Mouse (Mus musculus) monocyte, adult 5-6 weeks (primary cell): ENCODE measurements around the gene Tbc1d16. TPM values are rescaled to one million over a fixed set of nuclear protein-coding genes. Genes with fewer than 3 reads are reported as not detected.

Experiments used
- ATAC-seq: fragments of 153-309, 156-312 bp; replicated peaks from 2 replicates; pipeline ENCODE4 v1.8.0; 2017; ENCODE audit warnings: mild to moderate bottlenecking; ENCODE audit not compliant: low TSS enrichment, insufficient number of reproducible peaks, severe bottlenecking, poor library complexity, low FRiP score
- total RNA-seq: library from RNA; stranded (forward); fragments of 200-1000, 200-491, 200-594 nt; gene quantifications from 3 replicates; pipeline ENCODE4 v1.2.3, GENCODE M21; 2017

Tbc1d16 gene
- total RNA-seq, 1 experiment from 2014 or later = 0.86 TPM

DNA sequence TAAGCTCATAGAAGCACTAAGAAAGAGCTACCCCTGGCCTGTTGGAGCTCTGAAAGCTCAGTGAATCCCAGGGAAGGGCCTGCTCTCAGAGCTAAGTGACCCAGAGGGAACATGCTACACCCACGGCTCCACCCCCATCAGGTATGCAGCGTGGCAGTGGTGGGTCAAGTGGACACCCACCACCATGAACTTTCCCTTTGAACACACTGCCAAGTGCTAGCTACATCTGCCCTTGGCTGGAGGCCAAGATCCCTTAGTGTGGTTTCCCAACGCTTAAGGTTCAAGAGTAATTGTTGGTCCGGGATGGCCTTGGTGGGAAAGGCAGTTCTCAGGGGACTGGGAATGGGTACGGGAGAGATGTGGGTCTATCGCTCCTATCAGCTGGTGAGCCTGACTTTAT lies 39.9 kb downstream of the Tbc1d16 start:
- ATAC-seq = no peak

DNA sequence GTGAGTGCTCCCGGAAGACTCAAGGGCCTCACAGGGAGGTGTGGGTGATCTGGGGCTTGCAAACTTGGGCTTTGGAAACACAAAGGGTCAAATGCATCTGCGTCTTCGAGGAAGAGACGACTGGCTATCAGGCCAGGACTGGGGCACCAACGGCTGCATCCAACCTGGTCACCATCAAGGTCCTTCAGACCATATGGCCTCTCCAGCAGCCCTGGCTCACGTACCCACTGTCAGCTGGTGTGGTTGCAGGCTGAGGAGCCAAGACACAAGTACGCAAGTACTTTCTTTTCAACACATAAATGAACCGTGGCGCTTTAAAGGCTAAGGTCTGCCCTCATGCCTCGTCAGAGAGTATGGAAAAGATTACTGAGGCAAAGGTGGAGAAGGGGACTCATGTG lies 40.5 kb downstream of the Tbc1d16 start:
- no peak for ATAC-seq

DNA sequence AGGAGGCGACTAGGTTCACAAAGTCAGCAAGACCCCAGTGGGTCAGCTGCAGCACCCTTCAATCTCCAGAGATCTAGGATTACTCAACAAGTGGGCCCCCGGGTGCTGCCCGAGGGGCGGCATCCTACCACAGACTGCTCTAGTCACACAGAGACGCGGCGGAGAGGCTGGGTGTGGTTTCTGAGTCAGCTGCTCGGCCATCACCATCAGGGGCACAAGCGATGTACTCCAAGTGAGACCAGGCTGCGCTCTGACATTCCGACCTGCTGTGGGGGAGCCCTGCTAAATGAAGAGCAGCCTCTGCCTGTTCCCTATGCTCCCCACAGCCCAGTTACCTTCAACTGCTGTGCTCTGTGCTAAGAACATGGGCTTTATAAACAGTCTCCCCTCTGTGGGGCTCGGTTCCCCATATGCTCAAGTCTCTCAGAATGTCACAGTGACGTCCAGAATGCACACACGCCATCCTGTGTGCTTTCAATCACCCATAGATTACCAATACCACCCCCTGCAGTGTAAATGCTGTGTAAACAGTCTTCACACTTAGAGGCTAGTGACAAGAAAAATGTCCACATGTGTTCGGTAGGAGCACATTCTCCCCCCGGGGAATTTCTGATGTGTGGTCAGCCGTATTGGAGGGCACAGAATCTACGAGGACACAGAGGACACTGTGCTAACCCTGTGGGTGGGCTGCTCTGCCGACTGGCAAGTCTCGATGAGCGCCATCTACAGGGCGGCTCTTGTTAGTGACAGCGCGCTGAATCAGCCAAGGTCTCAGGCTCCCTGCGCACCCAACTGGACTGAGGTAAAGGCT lies 41.1 kb downstream of the Tbc1d16 start:
- ATAC-seq = no peak

DNA sequence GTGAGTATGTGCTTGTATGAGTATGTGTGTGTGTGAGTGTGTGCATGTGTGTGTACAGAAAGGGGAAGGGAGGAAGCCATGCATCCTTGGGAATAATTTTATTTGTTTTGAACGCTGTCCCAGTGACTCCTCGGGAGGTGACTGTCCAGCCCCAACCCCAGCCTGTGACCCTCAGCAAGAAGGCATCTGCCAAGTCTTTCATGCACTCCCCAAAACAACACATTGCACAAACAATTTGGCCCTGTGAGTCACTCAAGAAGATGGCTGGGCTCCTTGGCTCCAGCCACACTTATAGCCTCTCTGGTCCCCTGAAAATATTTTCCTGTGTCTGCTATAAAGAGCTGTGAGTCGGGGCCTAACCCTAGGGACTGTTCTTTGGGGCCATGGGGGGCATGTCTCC lies 41.9 kb downstream of the Tbc1d16 start:
- no peak for ATAC-seq

DNA sequence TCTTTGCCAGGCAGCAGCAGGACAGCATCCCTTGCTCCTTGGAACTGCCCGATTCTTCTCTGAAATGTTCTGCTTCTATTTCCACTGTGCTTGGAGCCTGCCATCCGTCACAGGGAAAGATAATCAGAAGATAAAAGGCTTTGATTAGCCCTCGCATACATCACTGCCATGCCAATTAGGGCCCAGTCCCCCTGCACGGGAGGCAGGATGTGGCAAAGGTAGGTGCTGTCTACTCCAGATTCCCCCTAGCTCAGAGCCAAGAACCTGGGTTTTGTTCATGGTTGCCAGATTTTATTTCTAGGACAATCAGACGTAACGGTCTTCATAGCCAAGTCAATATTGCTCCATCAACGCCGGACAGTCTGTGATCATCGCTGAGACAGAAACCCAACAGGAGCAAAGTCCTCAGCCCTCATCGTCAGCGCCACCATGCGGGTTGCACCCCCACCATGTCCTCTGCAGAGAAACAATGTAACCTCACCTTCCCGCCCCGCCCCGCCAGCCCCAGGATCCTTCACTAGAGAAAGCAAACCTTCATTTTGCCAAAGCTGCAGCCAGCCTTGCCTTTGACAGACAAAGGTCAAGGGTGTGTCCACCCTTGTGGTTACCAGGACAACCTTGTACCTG lies 44.5 kb downstream of the Tbc1d16 start:
- ATAC-seq = no peak

DNA sequence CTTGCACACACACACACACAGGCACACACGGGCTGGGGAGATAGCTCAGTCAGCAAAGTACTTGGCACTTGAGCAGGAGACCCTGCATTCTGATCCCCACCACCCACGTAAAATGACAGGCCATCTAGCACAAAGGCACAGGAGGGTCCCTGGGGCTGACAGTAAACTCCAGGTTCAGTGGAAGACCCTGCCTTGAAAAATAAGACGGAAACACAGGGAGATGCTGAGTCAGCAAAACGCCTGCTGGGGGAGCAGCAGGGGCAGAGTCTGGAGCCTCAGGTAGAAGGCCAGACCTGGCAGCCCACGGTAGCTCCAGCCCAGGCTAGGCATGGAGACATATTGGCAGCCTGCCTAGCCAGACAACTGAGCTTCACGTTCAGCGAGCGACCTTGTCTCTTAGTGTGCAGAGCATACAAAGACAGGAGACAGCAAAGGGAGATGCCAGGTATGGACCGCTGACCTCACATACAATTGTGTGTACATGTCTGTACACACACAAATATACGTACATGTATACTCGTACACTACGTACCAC lies 46.4 kb downstream of the Tbc1d16 start:
- ATAC-seq = no peak

DNA sequence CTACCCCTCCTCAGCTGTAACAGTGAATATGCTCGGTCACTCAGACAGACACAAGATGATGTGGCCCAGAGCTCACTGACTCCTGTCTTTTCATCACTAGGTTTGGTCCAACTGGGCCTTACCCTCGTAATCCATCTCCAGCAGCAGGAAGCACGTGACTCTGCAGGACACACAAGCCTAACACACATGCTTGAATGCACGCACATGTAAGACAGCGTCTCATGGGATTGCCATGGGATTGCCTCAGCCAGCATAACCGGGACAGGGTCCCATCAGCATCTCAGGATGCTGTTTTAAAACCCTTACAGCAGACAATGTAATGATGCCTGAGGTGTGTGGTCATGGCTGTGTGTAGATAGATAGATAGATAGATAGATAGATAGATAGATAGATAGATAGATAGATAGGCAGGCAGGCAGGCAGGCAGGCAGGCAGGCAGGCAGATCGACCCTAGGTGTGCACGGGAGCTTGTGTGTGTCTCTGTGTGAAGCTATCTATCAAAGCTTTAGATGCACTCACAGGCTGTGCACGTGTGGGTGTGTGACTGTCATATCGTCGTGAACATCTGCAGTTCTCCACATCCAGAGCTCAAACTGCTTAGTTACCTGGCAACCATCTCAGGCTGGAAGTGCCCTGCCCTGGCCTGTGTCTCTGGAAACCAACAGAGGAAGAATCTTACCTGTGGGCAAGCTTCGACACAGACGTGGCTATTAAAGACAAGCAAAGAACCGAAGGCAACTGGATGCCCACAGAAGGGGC lies 47.3 kb downstream of the Tbc1d16 start:
- no peak for ATAC-seq

DNA sequence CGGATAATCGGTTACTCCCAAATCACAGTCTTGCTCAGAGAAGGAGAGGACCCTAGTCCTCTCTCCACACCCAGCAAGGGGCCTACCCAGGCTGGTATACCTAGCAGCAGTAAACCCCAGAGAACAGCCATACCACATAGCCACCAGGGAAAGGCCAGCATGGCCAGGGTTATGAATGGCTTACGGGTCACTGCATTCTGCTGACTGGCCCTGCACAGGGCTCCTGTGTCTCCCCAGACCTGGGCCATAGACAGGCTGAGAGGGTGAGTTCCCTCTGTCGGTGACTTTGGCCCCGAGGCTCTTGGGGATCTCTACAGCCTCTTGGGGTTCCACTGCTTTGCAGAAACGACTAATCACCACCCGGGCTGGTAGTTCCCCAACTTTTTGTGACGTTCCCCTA lies 50.0 kb downstream of the Tbc1d16 start:
- no peak for ATAC-seq

DNA sequence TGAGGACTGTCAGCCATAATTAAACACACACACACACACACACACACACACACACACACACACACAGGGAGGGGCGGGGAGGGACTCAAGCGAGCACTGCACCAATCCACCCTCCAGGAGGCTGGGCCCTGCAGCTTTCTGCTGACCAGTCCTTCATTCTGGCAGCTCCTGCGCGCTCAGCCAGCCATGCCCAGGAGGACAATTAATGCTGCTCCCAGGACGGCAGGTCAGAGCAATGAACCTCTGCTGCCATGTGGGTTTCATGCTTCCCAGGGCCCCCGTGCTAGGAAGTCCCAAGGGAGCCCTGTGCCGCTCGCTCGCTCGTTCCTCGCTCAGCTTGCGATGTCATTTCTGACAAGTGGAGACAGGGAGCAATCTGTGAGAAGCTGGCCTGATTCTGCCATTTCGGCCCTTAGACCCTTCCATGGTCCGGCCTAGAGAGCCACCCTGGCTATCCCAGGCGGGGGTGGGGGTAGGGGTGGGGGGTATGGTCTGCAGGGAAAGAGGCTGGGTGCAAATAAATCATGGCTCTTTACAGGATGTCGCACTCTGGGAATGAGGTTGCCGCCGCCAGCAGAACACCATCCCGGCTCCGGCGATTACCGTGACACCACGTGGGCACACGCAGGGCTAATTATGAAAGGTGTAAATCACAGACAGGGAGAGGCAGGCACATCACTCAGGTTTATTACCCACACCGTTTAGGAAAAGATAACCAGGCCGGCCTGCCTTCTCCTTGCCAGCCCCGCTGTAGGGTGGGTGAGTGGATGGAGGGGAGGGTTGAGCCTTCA lies 51.7 kb downstream of the Tbc1d16 start:
- no peak for ATAC-seq

DNA sequence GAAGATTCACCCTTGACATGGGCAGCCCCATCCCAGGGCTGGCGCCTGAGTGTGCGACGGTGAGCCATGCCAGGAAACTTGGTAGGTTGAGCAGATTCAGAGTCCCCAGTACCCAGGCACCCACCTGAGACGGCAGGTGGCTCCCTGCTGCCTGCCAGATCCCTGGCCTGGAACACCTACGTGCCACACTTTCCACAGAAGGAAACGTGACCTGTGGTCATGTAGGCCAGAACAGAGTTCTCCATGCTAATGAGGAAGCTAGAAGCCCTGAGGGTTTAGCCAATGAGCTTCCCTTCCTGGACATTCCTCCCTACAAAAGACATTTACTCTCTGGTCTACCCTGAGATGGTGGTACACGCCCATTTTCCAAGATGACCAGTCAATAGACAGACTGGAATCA lies 56.7 kb downstream of the Tbc1d16 start:
- ATAC-seq = no peak

DNA sequence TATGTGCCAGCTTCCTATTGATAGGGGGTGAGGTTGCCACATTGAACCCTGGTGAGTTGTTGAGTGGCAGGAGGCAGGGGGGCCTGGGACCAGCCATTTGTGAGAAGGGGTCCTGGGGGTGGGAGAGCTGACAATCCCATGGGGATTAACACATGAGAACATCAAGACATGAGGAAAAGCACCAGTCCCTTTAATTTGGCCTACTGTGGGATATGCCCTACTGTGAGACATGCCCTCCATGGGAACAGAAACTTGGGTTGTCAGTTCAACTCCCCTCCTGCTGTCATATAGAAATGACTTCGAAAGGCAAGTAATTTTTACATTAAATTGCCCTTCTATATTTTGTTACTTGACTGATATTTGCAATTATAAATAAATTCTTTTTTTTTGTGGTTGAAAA lies 59.4 kb downstream of the Tbc1d16 start:
- ATAC-seq = no peak

DNA sequence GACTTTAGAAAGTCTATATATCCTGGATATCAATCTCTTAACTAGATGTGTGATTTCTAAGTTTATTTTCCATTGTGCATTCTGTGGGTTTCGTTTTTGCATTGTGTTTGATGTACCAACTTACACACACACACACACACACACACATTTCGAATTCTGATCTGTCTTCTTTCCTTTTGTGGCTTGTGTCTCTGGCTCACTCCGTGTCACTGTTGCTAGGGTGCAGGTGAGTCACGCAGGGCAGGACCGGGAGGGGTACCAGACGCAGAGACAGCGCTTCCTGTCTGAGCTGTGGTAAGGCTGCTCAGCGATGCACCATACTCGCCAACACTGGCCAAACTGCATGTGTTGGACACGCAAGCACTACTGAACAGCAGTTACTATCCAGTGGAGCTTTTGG lies 62.3 kb downstream of the Tbc1d16 start:
- peak; percentile 79 for ATAC-seq

DNA sequence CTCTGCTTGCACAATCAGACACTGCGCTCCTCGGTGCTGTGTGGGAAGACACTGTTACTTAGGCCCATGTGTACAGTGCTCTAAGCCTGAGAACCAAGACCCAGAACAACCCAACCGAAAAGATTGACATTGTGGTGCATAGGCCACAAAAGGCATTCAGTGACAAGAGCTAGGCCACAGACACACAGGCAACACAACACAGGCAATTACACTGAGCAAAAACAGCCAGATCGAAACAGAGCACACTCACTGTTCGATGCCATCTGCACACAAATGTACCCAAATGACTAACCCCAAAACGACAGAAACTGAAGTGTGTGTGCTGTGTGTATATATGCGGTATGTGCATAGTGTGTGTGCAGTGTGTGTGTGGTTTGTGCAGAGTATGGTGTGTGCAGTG lies 63.9 kb downstream of the Tbc1d16 start:
- no peak for ATAC-seq

DNA sequence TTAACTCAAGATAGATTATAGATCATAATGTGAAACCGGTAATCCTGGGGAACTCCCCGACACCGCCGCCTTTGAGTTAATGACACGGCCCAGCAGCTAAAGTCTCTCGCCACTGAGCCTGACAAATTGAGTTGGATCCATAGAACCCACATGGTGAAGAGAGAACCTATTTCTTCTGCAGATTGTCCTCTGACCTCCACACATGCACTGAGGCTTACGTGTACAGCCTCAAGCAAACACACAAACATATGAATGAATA lies 64.6 kb downstream of the Tbc1d16 start:
- ATAC-seq = no peak

DNA sequence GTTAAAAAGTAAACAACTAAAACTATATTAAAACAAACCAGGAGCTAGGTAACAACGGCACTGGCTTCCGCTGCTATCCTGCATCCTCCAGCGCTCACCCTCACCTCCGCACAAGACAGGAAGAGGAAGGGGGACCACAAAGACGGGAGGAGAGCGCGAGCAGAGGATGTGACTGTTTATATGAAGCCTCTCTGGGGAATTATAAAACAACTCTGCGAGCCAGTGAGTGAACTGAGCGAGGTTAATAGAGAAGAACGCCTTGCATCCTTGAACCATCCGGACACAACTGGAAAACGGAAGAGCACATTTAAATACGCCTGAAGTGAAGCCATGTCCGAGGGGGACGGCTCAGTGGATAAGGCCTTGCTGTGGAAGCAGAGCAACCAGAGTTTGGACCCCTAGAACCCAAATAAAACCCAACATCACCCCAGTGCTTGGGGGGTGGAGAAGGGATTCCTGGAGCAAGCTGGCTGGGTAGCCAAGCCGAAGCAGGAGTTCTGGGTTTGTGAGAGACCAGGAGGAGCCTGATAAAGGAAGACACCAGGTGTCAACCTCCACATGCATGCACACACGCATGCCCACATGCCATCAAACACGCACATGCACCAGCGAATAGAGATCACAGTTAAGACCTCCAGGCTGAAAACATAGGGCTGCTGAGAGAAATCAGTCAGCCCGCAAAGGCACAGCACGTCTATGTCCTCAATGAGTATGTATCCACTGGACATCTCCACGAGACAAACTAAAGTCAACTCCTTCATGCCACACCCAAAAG lies 65.2 kb downstream of the Tbc1d16 start:
- no peak for ATAC-seq

DNA sequence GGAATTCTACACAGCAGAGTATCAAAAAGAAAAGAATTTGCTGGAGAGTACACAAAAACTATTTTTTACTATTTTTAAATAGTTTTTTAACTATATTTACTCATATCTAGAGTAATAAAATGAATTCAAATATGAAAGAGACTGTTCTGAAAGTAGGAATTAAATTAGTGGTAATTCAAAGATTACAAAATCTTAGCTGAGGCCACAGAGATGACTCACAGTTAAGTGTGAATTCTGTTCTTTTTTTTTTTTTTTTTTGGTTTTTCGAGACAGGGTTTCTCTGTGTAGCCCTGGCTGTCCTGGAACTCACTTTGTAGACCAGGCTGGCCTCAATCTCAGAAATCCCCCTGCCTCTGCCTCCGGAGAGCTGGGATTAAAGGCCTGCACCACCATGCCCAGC lies 66.6 kb downstream of the Tbc1d16 start:
- no peak for ATAC-seq

DNA sequence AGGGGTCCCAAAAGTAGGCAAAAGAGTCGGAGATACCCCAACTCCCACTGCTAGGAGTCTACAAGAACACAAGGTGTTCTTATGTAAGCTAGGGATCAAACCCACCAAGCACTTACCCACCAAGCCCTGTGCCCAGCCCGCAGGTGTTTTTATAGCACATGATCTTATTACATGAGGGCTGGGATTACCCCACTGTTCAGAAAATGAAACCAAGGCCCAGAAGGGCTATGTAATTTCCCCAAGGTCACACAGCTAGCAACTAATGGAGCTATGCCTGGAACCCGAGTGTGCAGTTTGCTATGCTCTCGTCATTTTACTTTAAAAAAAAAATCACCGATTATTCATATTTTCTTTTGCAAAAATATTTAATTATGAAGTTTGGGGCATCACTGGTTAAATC lies 68.2 kb downstream of the Tbc1d16 start:
- ATAC-seq = no peak

DNA sequence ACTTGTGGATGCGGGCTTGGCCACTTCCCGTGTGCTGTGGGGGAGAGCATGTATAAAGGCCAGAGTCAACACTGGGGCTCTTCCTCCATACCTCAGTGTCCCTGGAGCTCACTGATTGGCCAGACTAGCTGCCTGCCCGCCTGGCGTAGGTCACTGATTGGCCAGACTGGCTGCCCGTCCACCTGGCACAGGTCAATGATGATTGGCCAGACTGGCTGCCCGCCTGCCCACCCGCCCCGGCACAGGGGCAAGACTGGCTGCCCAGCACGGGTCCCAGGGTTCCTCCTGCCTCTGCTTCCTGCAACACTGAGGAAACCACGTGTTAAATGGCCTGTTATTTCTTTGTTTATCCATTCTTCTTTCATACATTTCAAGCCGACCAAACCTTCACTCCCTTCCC lies 68.8 kb downstream of the Tbc1d16 start:
- ATAC-seq = no peak
